Mouse (Mus musculus): ENCODE results near the gene Mgat4c. TPM values are rescaled to one million over a fixed set of nuclear protein-coding genes. Genes with fewer than 3 reads are reported as not detected.
A peak's percentile ranks its signal among the peaks of the same experiment; 100 is the strongest.

Mgat4c gene
- polyA plus RNA-seq, 1 experiment from 2014 or later = 5.0 TPM

- no peaks in the 10 kb centered on the region for H3K36me3 ChIP-seq (replicated peaks)
- peak overlapping the region; percentile 41 for H3K4me2 ChIP-seq
- H3K4me1 ChIP-seq = 0 out of 2 replicates have a peak, but pooled peaks cover 4% of the 10 kb centered on the region
- H3K9me3 ChIP-seq = no peaks in the 10 kb centered on the region
- H3K9ac ChIP-seq = no peak overlapping the region
- no peaks in the 10 kb centered on the region for H3K27me3 ChIP-seq
- peak overlapping the region; percentile 28 for H3K4me3 ChIP-seq (replicated peaks)
- peak; percentile 70; the same call in 1 of the 2 replicates for ATAC-seq (ENCODE audit: low FRiP score)
- 15% methylated on average over 12 of the region's 12 CpGs for WGBS
- H3K27ac ChIP-seq = no peak overlapping the region
Observed at GRCm38 (mm10) chr10:102158809-102159208, 477.5 kb downstream of the Mgat4c start.

- Histone ChIP-seq H3K27me3 (no peaks in the 10 kb centered on the region), H3K4me1 (no peaks in the 10 kb centered on the region), H3K4me2 (no peak overlapping the region), H3K9ac (no peak overlapping the region), H3K27ac (no peak overlapping the region), H3K36me3 (replicated peaks) (no peaks in the 10 kb centered on the region), H3K4me3 (replicated peaks) (no peak overlapping the region), H3K9me3 (no peaks in the 10 kb centered on the region)
- WGBS = 68% methylated on average over 3 of the region's 3 CpGs
- peak; percentile 60; the same call in 1 of the 2 replicates for ATAC-seq (ENCODE audit: low FRiP score)
Observed at GRCm38 (mm10) chr10:102184726-102185125, 503.4 kb downstream of the Mgat4c start.

- Histone ChIP-seq H3K4me2 (no peak overlapping the region), H3K36me3 (replicated peaks) (no peaks in the 10 kb centered on the region), H3K27me3 (no peaks in the 10 kb centered on the region), H3K9me3 (no peaks in the 10 kb centered on the region), H3K27ac (no peak overlapping the region), H3K9ac (no peak overlapping the region), H3K4me1 (no peaks in the 10 kb centered on the region), H3K4me3 (replicated peaks) (no peak overlapping the region)
- WGBS = 81% methylated on average over 1 of the region's 1 CpGs
- ATAC-seq (ENCODE audit: low FRiP score) = no peak
Observed at GRCm38 (mm10) chr10:102191646-102192045, 510.4 kb downstream of the Mgat4c start.

- WGBS = 86% methylated on average over 4 of the region's 4 CpGs
- no peak for ATAC-seq (ENCODE audit: low FRiP score)
Observed at GRCm38 (mm10) chr10:102196850-102197249, 515.6 kb downstream of the Mgat4c start.

GRCm38 (mm10) chr10:102238558-102239211 is 557.4 kb downstream of the Mgat4c start:
- H3K4me1 ChIP-seq = no peaks in the 10 kb centered on the region
- peak; percentile 72 for ATAC-seq (ENCODE audit: low FRiP score)
- no peak overlapping the region for H3K4me3 ChIP-seq (replicated peaks)
- WGBS = 32% methylated on average over 6 of the region's 6 CpGs
- no peak overlapping the region for H3K9ac ChIP-seq
- H3K9me3 ChIP-seq = no peaks in the 10 kb centered on the region
- H3K27me3 ChIP-seq = no peaks in the 10 kb centered on the region
- no peak overlapping the region for H3K4me2 ChIP-seq
- H3K27ac ChIP-seq = no peak overlapping the region
- no peaks in the 10 kb centered on the region for H3K36me3 ChIP-seq (replicated peaks)

More at GRCm38 (mm10) chr10:102196850-102197249, 515.6 kb downstream of the Mgat4c start:
- H3K4me3 ChIP-seq (replicated peaks) = no peak overlapping the region
- no peaks in the 10 kb centered on the region for H3K27me3 ChIP-seq
- no peaks in the 10 kb centered on the region for H3K4me1 ChIP-seq
- no peaks in the 10 kb centered on the region for H3K36me3 ChIP-seq (replicated peaks)
- H3K4me2 ChIP-seq = no peak overlapping the region
- no peak overlapping the region for H3K27ac ChIP-seq
- H3K9me3 ChIP-seq = no peaks in the 10 kb centered on the region
- H3K9ac ChIP-seq = no peak overlapping the region

GRCm38 (mm10) chr10:102243897-102244296 is 562.6 kb downstream of the Mgat4c start:
- H3K4me1 ChIP-seq = no peaks in the 10 kb centered on the region
- no peak overlapping the region for H3K9ac ChIP-seq
- no peaks in the 10 kb centered on the region for H3K27me3 ChIP-seq
- no peaks in the 10 kb centered on the region for H3K36me3 ChIP-seq (replicated peaks)
- no peak overlapping the region for H3K4me2 ChIP-seq
- peak; percentile 55; the same call in 1 of the 2 replicates for ATAC-seq (ENCODE audit: low FRiP score)
- H3K27ac ChIP-seq = no peak overlapping the region
- H3K9me3 ChIP-seq = no peaks in the 10 kb centered on the region
- H3K4me3 ChIP-seq (replicated peaks) = no peak overlapping the region

- H3K9ac ChIP-seq = no peak overlapping the region
- H3K4me1 ChIP-seq = no peaks in the 10 kb centered on the region
- no peak overlapping the region for H3K27ac ChIP-seq
- H3K27me3 ChIP-seq = no peaks in the 10 kb centered on the region
- ATAC-seq (ENCODE audit: low FRiP score) = peak; percentile 87
- WGBS = 44% methylated on average over 5 of the region's 5 CpGs
- H3K36me3 ChIP-seq (replicated peaks) = no peaks in the 10 kb centered on the region
- H3K4me2 ChIP-seq = no peak overlapping the region
- H3K9me3 ChIP-seq = no peaks in the 10 kb centered on the region
- H3K4me3 ChIP-seq (replicated peaks) = no peak overlapping the region
Observed at GRCm38 (mm10) chr10:102244601-102245000, 563.3 kb downstream of the Mgat4c start.

GRCm38 (mm10) chr10:102245269-102245668 is 564.0 kb downstream of the Mgat4c start:
- Histone ChIP-seq H3K4me3 (replicated peaks) (no peak overlapping the region), H3K36me3 (replicated peaks) (no peaks in the 10 kb centered on the region), H3K27ac (no peak overlapping the region), H3K4me1 (no peaks in the 10 kb centered on the region), H3K9ac (no peak overlapping the region), H3K4me2 (no peak overlapping the region), H3K9me3 (no peaks in the 10 kb centered on the region), H3K27me3 (no peaks in the 10 kb centered on the region)
- no peak for ATAC-seq (ENCODE audit: low FRiP score)
- WGBS = 83% methylated on average over 9 of the region's 9 CpGs

- H3K36me3 ChIP-seq (replicated peaks) = no peaks in the 10 kb centered on the region
- H3K9me3 ChIP-seq = no peaks in the 10 kb centered on the region
- no peak for ATAC-seq (ENCODE audit: low FRiP score)
- no peak overlapping the region for H3K4me3 ChIP-seq (replicated peaks)
- H3K27ac ChIP-seq = no peak overlapping the region
- H3K4me2 ChIP-seq = no peak overlapping the region
- 91% methylated on average over 5 of the region's 5 CpGs for WGBS
- H3K9ac ChIP-seq = no peak overlapping the region
- no peaks in the 10 kb centered on the region for H3K4me1 ChIP-seq
- no peaks in the 10 kb centered on the region for H3K27me3 ChIP-seq
Observed at GRCm38 (mm10) chr10:102308892-102309479, 627.7 kb downstream of the Mgat4c start.

GRCm38 (mm10) chr10:102365685-102366381 is 684.5 kb downstream of the Mgat4c start:
- no peak overlapping the region for H3K9ac ChIP-seq
- H3K4me3 ChIP-seq (replicated peaks) = no peak overlapping the region
- no peak overlapping the region for H3K4me2 ChIP-seq
- no peak overlapping the region for H3K27ac ChIP-seq
- ATAC-seq (ENCODE audit: low FRiP score) = no peak
- H3K27me3 ChIP-seq = no peaks in the 10 kb centered on the region
- H3K36me3 ChIP-seq (replicated peaks) = no peaks in the 10 kb centered on the region
- H3K4me1 ChIP-seq = no peaks in the 10 kb centered on the region
- H3K9me3 ChIP-seq = no peaks in the 10 kb centered on the region
- 66% methylated on average over 5 of the region's 5 CpGs for WGBS

GRCm38 (mm10) chr10:102370576-102370975 is 689.3 kb downstream of the Mgat4c start:
- Histone ChIP-seq H3K27ac (no peak overlapping the region), H3K4me3 (replicated peaks) (no peak overlapping the region), H3K4me2 (no peak overlapping the region), H3K27me3 (no peaks in the 10 kb centered on the region), H3K4me1 (no peaks in the 10 kb centered on the region), H3K9me3 (no peaks in the 10 kb centered on the region), H3K9ac (no peak overlapping the region), H3K36me3 (replicated peaks) (no peaks in the 10 kb centered on the region)
- no peak for ATAC-seq (ENCODE audit: low FRiP score)
- 89% methylated on average over 1 of the region's 1 CpGs for WGBS

- Histone ChIP-seq H3K4me3 (replicated peaks) (no peak overlapping the region), H3K9me3 (no peaks in the 10 kb centered on the region), H3K4me1 (no peaks in the 10 kb centered on the region), H3K27ac (no peak overlapping the region), H3K4me2 (no peak overlapping the region), H3K27me3 (no peaks in the 10 kb centered on the region), H3K9ac (no peak overlapping the region), H3K36me3 (replicated peaks) (no peaks in the 10 kb centered on the region)
- no peak for ATAC-seq (ENCODE audit: low FRiP score)
Observed at GRCm38 (mm10) chr10:102372111-102372510, 690.8 kb downstream of the Mgat4c start.
